Mouse (Mus musculus) embryonic facial prominence, embryonic 11.5 days (tissue): ENCODE measurements around the gene Impdh1. TPM values are rescaled to one million over a fixed set of nuclear protein-coding genes. Genes with fewer than 3 reads are reported as not detected.
A peak's percentile ranks its signal among the peaks of the same experiment; 100 is the strongest.

Experiments used
- ATAC-seq: fragments of 200-750 bp; cut with Nextera tagmentation; replicated peaks from 2 replicates; pipeline ENCODE4 v1.8.0; 2017; ENCODE audit warnings: low read depth; ENCODE audit not compliant: insufficient number of reproducible peaks, low FRiP score, low TSS enrichment
- DNase-seq: peaks from one replicate; pipeline ENCODE4 v3.0.0-alpha.2; 2015; ENCODE audit warnings: low spot score
- H3K27ac ChIP-seq: fragments of 300-500 bp; sonication (generic); replicated peaks from 2 replicates; pipeline ENCODE4 v1.5.1; 2014; ENCODE audit warnings: mild to moderate bottlenecking, low read depth, low read length, control low read depth
- H3K27me3 ChIP-seq: fragments of 300-500 bp; sonication (generic); 2 replicates; pipeline ENCODE4 v1.6.1; 2014; ENCODE audit warnings: mild to moderate bottlenecking, low read length, moderate library complexity, mixed read lengths; ENCODE audit not compliant: control insufficient read depth, insufficient read depth
- H3K36me3 ChIP-seq: fragments of 300-500 bp; sonication (generic); replicated peaks from 2 replicates; pipeline ENCODE4 v1.6.1; 2014; ENCODE audit warnings: low read depth, mild to moderate bottlenecking, low read length, moderate library complexity, mixed read lengths; ENCODE audit not compliant: control insufficient read depth, insufficient read depth
- H3K4me1 ChIP-seq: fragments of 300-500 bp; sonication (generic); 2 replicates; pipeline ENCODE4 v1.6.1; 2014; ENCODE audit warnings: low read length, mixed read lengths; ENCODE audit not compliant: control insufficient read depth, insufficient read depth
- H3K4me2 ChIP-seq: fragments of 300-500 bp; sonication (generic); 2 replicates; pipeline ENCODE4 v1.6.1; 2014; ENCODE audit warnings: low read depth, mild to moderate bottlenecking, control low read depth, low read length, moderate library complexity
- H3K4me3 ChIP-seq: fragments of 300-500 bp; sonication (generic); 2 replicates; pipeline ENCODE4 v1.5.1; 2014; ENCODE audit warnings: low read depth, low read length, control low read depth
- H3K9ac ChIP-seq: fragments of 300-500 bp; sonication (generic); replicated peaks from 2 replicates; pipeline ENCODE4 v1.6.1; 2014; ENCODE audit warnings: mild to moderate bottlenecking, control low read depth, low read length
- H3K9me3 ChIP-seq: fragments of 300-500 bp; sonication (generic); replicated peaks from 2 replicates; pipeline ENCODE4 v1.6.1; 2016; ENCODE audit warnings: mild to moderate bottlenecking, low read length, inconsistent platforms, mixed read lengths; ENCODE audit not compliant: control insufficient read depth
- WGBS: fragments of 180-500 bp; shearing (Covaris S2); extraction: QIAGEN DNeasy Blood & Tissue Kit; methylation state at CpG from one replicate; pipeline ENCODE4 v1.1.7; 2014; 5-methylcytosine and 5-hydroxymethylcytosine counted together
- polyA plus RNA-seq: library from polyadenylated mRNA; unstranded; fragments of >200 nt; fragmentation: Nextera tagmentation; extraction: Ambion mirVana; gene quantifications from 2 replicates; pipeline ENCODE4 v1.2.1, GENCODE M21; 2014

Impdh1 gene
- polyA plus RNA-seq, 1 experiment from 2014 or later = 28.1 TPM

- Histone ChIP-seq H3K9me3 (no peaks in the 10 kb centered on the region), H3K27me3 (no peaks in the 10 kb centered on the region), H3K4me1 (no peaks in the 10 kb centered on the region), H3K4me2 (no peak overlapping the region), H3K4me3 (no peak overlapping the region), H3K27ac (no peak overlapping the region), H3K9ac (no peak overlapping the region), H3K36me3 (no peaks in the 10 kb centered on the region)
- DNase-seq = no peak
- ATAC-seq = no peak
- 72% methylated on average over 14 of the region's 14 CpGs for WGBS
Measured at GRCm38 (mm10) chr6:29245272-29246120, 29.3 kb upstream of the Impdh1 start.

GRCm38 (mm10) chr6:29242265-29242664 is 26.1 kb upstream of the Impdh1 start:
- no peak overlapping the region for H3K4me2 ChIP-seq
- ATAC-seq (no peak), DNase-seq (no peak)
- H3K9me3 ChIP-seq = no peaks in the 10 kb centered on the region
- H3K4me3 ChIP-seq = no peak overlapping the region
- H3K9ac ChIP-seq = no peak overlapping the region
- H3K27ac ChIP-seq = no peak overlapping the region
- no peaks in the 10 kb centered on the region for H3K36me3 ChIP-seq
- no peaks in the 10 kb centered on the region for H3K27me3 ChIP-seq
- 79% methylated on average over 1 of the region's 1 CpGs for WGBS
- no peaks in the 10 kb centered on the region for H3K4me1 ChIP-seq

GRCm38 (mm10) chr6:29241697-29242096 is 25.5 kb upstream of the Impdh1 start:
- WGBS = 53% methylated on average over 2 of the region's 2 CpGs

GRCm38 (mm10) chr6:29240806-29241205 is 24.6 kb upstream of the Impdh1 start:
- Histone ChIP-seq H3K4me1 (no peaks in the 10 kb centered on the region), H3K36me3 (no peaks in the 10 kb centered on the region), H3K9ac (no peak overlapping the region), H3K27me3 (no peaks in the 10 kb centered on the region), H3K9me3 (no peaks in the 10 kb centered on the region), H3K4me2 (no peak overlapping the region), H3K4me3 (no peak overlapping the region), H3K27ac (no peak overlapping the region)
- DNase-seq (peak; percentile 73), ATAC-seq (no peak)
- 43% methylated on average over 2 of the region's 2 CpGs for WGBS

More at GRCm38 (mm10) chr6:29241697-29242096, 25.5 kb upstream of the Impdh1 start:
- Histone ChIP-seq H3K27me3 (no peaks in the 10 kb centered on the region), H3K4me3 (no peak overlapping the region), H3K9me3 (no peaks in the 10 kb centered on the region), H3K4me2 (no peak overlapping the region), H3K36me3 (no peaks in the 10 kb centered on the region), H3K9ac (no peak overlapping the region), H3K4me1 (no peaks in the 10 kb centered on the region), H3K27ac (no peak overlapping the region)
- DNase-seq (peak; percentile 22), ATAC-seq (no peak)

- no peaks in the 10 kb centered on the region for H3K36me3 ChIP-seq
- H3K9me3 ChIP-seq = no peaks in the 10 kb centered on the region
- 0 out of 2 replicates have a peak, but pooled peaks have one; percentile 34 for ATAC-seq
- no peaks in the 10 kb centered on the region; the same call in 1 of the 2 replicates for H3K4me1 ChIP-seq
- peak; percentile 46 for DNase-seq
- no peak overlapping the region for H3K4me2 ChIP-seq
- no peak overlapping the region for H3K9ac ChIP-seq
- H3K27me3 ChIP-seq = no peaks in the 10 kb centered on the region
- no peak overlapping the region for H3K4me3 ChIP-seq
- WGBS = 43% methylated on average over 8 of the region's 8 CpGs
- no peak overlapping the region for H3K27ac ChIP-seq
Measured at GRCm38 (mm10) chr6:29234272-29234671, 18.1 kb upstream of the Impdh1 start.

- H3K9ac ChIP-seq = no peak overlapping the region
- no peak overlapping the region for H3K4me3 ChIP-seq
- WGBS = 69% methylated on average over 3 of the region's 3 CpGs
- H3K4me2 ChIP-seq = no peak overlapping the region
- H3K36me3 ChIP-seq = no peaks in the 10 kb centered on the region
- ATAC-seq = no peak
- H3K27ac ChIP-seq = no peak overlapping the region
- no peaks in the 10 kb centered on the region for H3K9me3 ChIP-seq
- DNase-seq = no peak
- no peaks in the 10 kb centered on the region; the same call in 1 of the 2 replicates for H3K4me1 ChIP-seq
- no peaks in the 10 kb centered on the region for H3K27me3 ChIP-seq
Measured at GRCm38 (mm10) chr6:29233710-29234109, 17.5 kb upstream of the Impdh1 start.

GRCm38 (mm10) chr6:29232321-29232720 is 16.2 kb upstream of the Impdh1 start:
- Histone ChIP-seq H3K9me3 (no peaks in the 10 kb centered on the region), H3K4me3 (no peak overlapping the region), H3K4me1 (no peaks in the 10 kb centered on the region; the same call in 1 of the 2 replicates), H3K9ac (no peak overlapping the region), H3K27ac (no peak overlapping the region), H3K4me2 (no peak overlapping the region), H3K27me3 (no peaks in the 10 kb centered on the region), H3K36me3 (no peaks in the 10 kb centered on the region)
- ATAC-seq (no peak), DNase-seq (no peak)
- WGBS = 75% methylated on average over 6 of the region's 6 CpGs

GRCm38 (mm10) chr6:29231799-29232198 is 15.6 kb upstream of the Impdh1 start:
- no peak for DNase-seq
- Histone ChIP-seq H3K4me3 (no peak overlapping the region), H3K36me3 (no peaks in the 10 kb centered on the region), H3K9ac (no peak overlapping the region; the same call in 1 of the 2 replicates), H3K9me3 (no peaks in the 10 kb centered on the region), H3K27ac (no peak overlapping the region), H3K4me2 (no peak overlapping the region), H3K4me1 (no peaks in the 10 kb centered on the region; the same call in 1 of the 2 replicates), H3K27me3 (no peaks in the 10 kb centered on the region)
- no peak for ATAC-seq
- WGBS = 73% methylated on average over 3 of the region's 3 CpGs
